Mouse (Mus musculus) intestine, embryonic 16.5 days (tissue): ENCODE measurements around the gene Trdmt1. TPM values are rescaled to one million over a fixed set of nuclear protein-coding genes. Genes with fewer than 3 reads are reported as not detected.

Source experiments
- ATAC-seq: fragments of 200-750 bp; cut with Nextera tagmentation; 2 replicates; pipeline ENCODE4 v1.8.0; 2017; ENCODE audit warnings: moderate TSS enrichment, moderate library complexity
- H3K27ac ChIP-seq: fragments of 300-500 bp; sonication (generic); 2 replicates; pipeline ENCODE4 v1.5.1; 2014; ENCODE audit warnings: mild to moderate bottlenecking, low read length
- H3K27me3 ChIP-seq: fragments of 300-500 bp; sonication (generic); replicated peaks from 2 replicates; pipeline ENCODE4 v1.6.1; 2014; ENCODE audit warnings: low read length, control low read depth, mixed read lengths; ENCODE audit not compliant: control insufficient read depth, insufficient read depth
- H3K36me3 ChIP-seq: fragments of 300-500 bp; sonication (generic); 2 replicates; pipeline ENCODE4 v1.6.1; 2014; ENCODE audit warnings: low read length, control low read depth; ENCODE audit not compliant: control insufficient read depth, insufficient read depth
- H3K4me1 ChIP-seq: fragments of 300-500 bp; sonication (generic); 2 replicates; pipeline ENCODE4 v1.6.1; 2014; ENCODE audit warnings: low read length, control low read depth, mixed read lengths; ENCODE audit not compliant: control insufficient read depth, insufficient read depth
- H3K4me2 ChIP-seq: fragments of 300-500 bp; sonication (generic); 2 replicates; pipeline ENCODE4 v1.6.1; 2014; ENCODE audit warnings: low read depth, low read length, control low read depth
- H3K4me3 ChIP-seq: fragments of 300-500 bp; sonication (generic); 2 replicates; pipeline ENCODE4 v1.5.1; 2014; ENCODE audit warnings: mild to moderate bottlenecking, low read length
- H3K9ac ChIP-seq: fragments of 300-500 bp; sonication (generic); 2 replicates; pipeline ENCODE4 v1.6.1; 2014; ENCODE audit warnings: low read depth, low read length
- H3K9me3 ChIP-seq: fragments of 300-500 bp; sonication (generic); 2 replicates; pipeline ENCODE4 v1.6.1; 2016; ENCODE audit warnings: low read length, control low read depth; ENCODE audit not compliant: control insufficient read depth
- WGBS: fragments of 180-500 bp; shearing (Covaris S2); extraction: QIAGEN DNeasy Blood & Tissue Kit; methylation state at CpG from one replicate; pipeline ENCODE4 v1.1.7; 2014; 5-methylcytosine and 5-hydroxymethylcytosine counted together
- polyA plus RNA-seq: library from polyadenylated mRNA; unstranded; fragments of >200 nt; fragmentation: Nextera tagmentation; extraction: Ambion mirVana; gene quantifications from 2 replicates; pipeline ENCODE4 v1.2.1, GENCODE M21; 2015

The Trdmt1 gene
- polyA plus RNA-seq, 1 experiment from 2014 or later = 6.8 TPM

- WGBS = 36% methylated on average over 8 of the region's 8 CpGs
- peak overlapping the region; percentile 60 for H3K27ac ChIP-seq
- H3K9ac ChIP-seq = no peak overlapping the region
- H3K4me1 ChIP-seq = peaks cover 6% of the 10 kb centered on the region
- no peak overlapping the region; the same call in 1 of the 2 replicates for H3K4me2 ChIP-seq
- H3K36me3 ChIP-seq = no peaks in the 10 kb centered on the region
- peak; percentile 94 for ATAC-seq
- no peaks in the 10 kb centered on the region for H3K27me3 ChIP-seq
- H3K9me3 ChIP-seq = no peaks in the 10 kb centered on the region
- no peak overlapping the region for H3K4me3 ChIP-seq
Observed at GRCm38 (mm10) chr2:13523540-13524456, 20.7 kb downstream of the Trdmt1 start.

- H3K9ac ChIP-seq = no peak overlapping the region
Observed at GRCm38 (mm10) chr2:13522106-13522505, 22.4 kb downstream of the Trdmt1 start.

GRCm38 (mm10) chr2:13514949-13515348 is 29.5 kb downstream of the Trdmt1 start:
- Histone ChIP-seq H3K4me2 (no peak overlapping the region), H3K4me1 (no peaks in the 10 kb centered on the region; the same call in 1 of the 2 replicates), H3K27me3 (no peaks in the 10 kb centered on the region), H3K27ac (no peak overlapping the region), H3K9ac (no peak overlapping the region), H3K36me3 (no peaks in the 10 kb centered on the region), H3K9me3 (no peaks in the 10 kb centered on the region), H3K4me3 (no peak overlapping the region)
- 54% methylated on average over 4 of the region's 4 CpGs for WGBS
- peak; percentile 92 for ATAC-seq

More at GRCm38 (mm10) chr2:13522106-13522505, 22.4 kb downstream of the Trdmt1 start:
- no peak overlapping the region for H3K27ac ChIP-seq
- H3K36me3 ChIP-seq = no peaks in the 10 kb centered on the region
- ATAC-seq = no peak
- WGBS = 25% methylated on average over 8 of the region's 8 CpGs
- no peaks in the 10 kb centered on the region for H3K27me3 ChIP-seq
- H3K4me3 ChIP-seq = no peak overlapping the region
- H3K4me2 ChIP-seq = no peak overlapping the region
- H3K9me3 ChIP-seq = no peaks in the 10 kb centered on the region
- H3K4me1 ChIP-seq = peaks cover 6% of the 10 kb centered on the region

GRCm38 (mm10) chr2:13502717-13503116 is 41.8 kb downstream of the Trdmt1 start:
- H3K4me3 ChIP-seq = no peak overlapping the region
- H3K36me3 ChIP-seq = no peaks in the 10 kb centered on the region
- H3K27me3 ChIP-seq = no peaks in the 10 kb centered on the region
- ATAC-seq = no peak
- H3K9me3 ChIP-seq = no peaks in the 10 kb centered on the region
- H3K4me1 ChIP-seq = no peaks in the 10 kb centered on the region
- H3K4me2 ChIP-seq = no peak overlapping the region
- 95% methylated on average over 2 of the region's 2 CpGs for WGBS
- no peak overlapping the region for H3K27ac ChIP-seq
- H3K9ac ChIP-seq = no peak overlapping the region

GRCm38 (mm10) chr2:13501553-13501952 is 42.9 kb downstream of the Trdmt1 start:
- Histone ChIP-seq H3K9me3 (no peaks in the 10 kb centered on the region), H3K27me3 (no peaks in the 10 kb centered on the region), H3K4me3 (no peak overlapping the region), H3K36me3 (no peaks in the 10 kb centered on the region), H3K27ac (no peak overlapping the region), H3K4me2 (no peak overlapping the region), H3K9ac (no peak overlapping the region), H3K4me1 (peaks cover 3% of the 10 kb centered on the region)
- WGBS = 21% methylated on average over 5 of the region's 5 CpGs
- no peak for ATAC-seq

- no peak overlapping the region for H3K27ac ChIP-seq
- no peaks in the 10 kb centered on the region for H3K36me3 ChIP-seq
- H3K27me3 ChIP-seq = no peaks in the 10 kb centered on the region
- 64% methylated on average over 5 of the region's 5 CpGs for WGBS
- H3K9ac ChIP-seq = no peak overlapping the region
- ATAC-seq = peak; percentile 43; the same call in 1 of the 2 replicates
- no peak overlapping the region for H3K4me3 ChIP-seq
- H3K4me1 ChIP-seq = peaks cover 3% of the 10 kb centered on the region
- H3K4me2 ChIP-seq = no peak overlapping the region
- H3K9me3 ChIP-seq = no peaks in the 10 kb centered on the region
Observed at GRCm38 (mm10) chr2:13500298-13500999, 44.0 kb downstream of the Trdmt1 start.

GRCm38 (mm10) chr2:13499196-13499595 is 45.3 kb downstream of the Trdmt1 start:
- Histone ChIP-seq H3K4me3 (no peak overlapping the region), H3K9ac (no peak overlapping the region), H3K9me3 (no peaks in the 10 kb centered on the region), H3K27me3 (no peaks in the 10 kb centered on the region), H3K4me2 (no peak overlapping the region), H3K4me1 (peaks cover 3% of the 10 kb centered on the region), H3K27ac (no peak overlapping the region), H3K36me3 (no peaks in the 10 kb centered on the region)
- WGBS = 78% methylated on average over 7 of the region's 7 CpGs
- no peak for ATAC-seq

GRCm38 (mm10) chr2:13496087-13496486 is 48.4 kb downstream of the Trdmt1 start:
- Histone ChIP-seq H3K36me3 (no peaks in the 10 kb centered on the region), H3K4me1 (peaks cover 3% of the 10 kb centered on the region), H3K9ac (no peak overlapping the region), H3K27me3 (no peaks in the 10 kb centered on the region), H3K4me3 (no peak overlapping the region), H3K9me3 (no peaks in the 10 kb centered on the region), H3K27ac (no peak overlapping the region), H3K4me2 (no peak overlapping the region)
- WGBS = 61% methylated on average over 2 of the region's 2 CpGs
- ATAC-seq = no peak

GRCm38 (mm10) chr2:13492927-13493326 is 51.5 kb downstream of the Trdmt1 start:
- no peaks in the 10 kb centered on the region for H3K36me3 ChIP-seq
- H3K27me3 ChIP-seq = no peaks in the 10 kb centered on the region
- no peak overlapping the region for H3K4me3 ChIP-seq
- H3K9ac ChIP-seq = no peak overlapping the region
- 67% methylated on average over 4 of the region's 4 CpGs for WGBS
- no peak overlapping the region; the same call in 1 of the 2 replicates for H3K27ac ChIP-seq
- H3K4me1 ChIP-seq = peaks cover 3% of the 10 kb centered on the region
- no peak overlapping the region for H3K4me2 ChIP-seq
- ATAC-seq = peak; percentile 37; the same call in 1 of the 2 replicates
- H3K9me3 ChIP-seq = no peaks in the 10 kb centered on the region
